Comparison of ENCODE assay signal across 10 mouse cellular contexts in the genomic region with DNA sequence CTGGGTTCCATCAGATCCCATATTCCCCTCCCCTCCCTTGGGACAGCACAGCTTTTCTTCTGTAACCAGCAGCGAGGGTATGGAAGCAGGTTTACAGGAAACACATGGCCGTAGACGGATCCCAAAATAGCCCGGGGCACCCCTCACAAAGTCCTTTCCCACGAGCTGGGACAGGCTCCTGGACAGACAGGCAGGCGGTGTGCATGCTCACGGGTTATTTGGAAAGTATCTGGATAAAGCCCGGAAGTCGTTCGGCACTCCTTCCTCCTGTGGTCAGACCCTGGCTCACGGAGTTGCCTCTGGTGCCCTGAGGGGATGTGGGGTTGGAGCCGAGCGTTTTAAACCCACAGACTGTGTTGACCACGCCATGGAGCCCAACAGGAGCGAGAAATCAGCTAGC. TPM values are rescaled to one million over a fixed set of nuclear protein-coding genes. Genes with fewer than 3 reads are reported as not detected.
DNase-seq lines count a peak whose midpoint lies in the region; ATAC-seq and TF ChIP-seq lines count a peak whose summit lies in the region.
"Had no signal": no experiment of that assay in that cellular context is flagged by ENCODE, and none has a peak within 500 bp of the region (broad histone marks: within the 10 kb centered on the region; RNA-seq: fewer than 3 reads in every experiment).

No protein-coding gene starts in this region.

- H3K4me3 ChIP-seq in embryonic facial prominence, embryonic 15.5 days (replicated peaks), result no peak overlapping the region
- H3K4me3 ChIP-seq in heart, postnatal 0 days (ENCODE audit: low read depth, low read length), result no peak overlapping the region
- H3K4me3 ChIP-seq in limb, embryonic 13.5 days, result no peak overlapping the region
- H3K4me3 ChIP-seq in thymus, adult 2 months (ENCODE audit: control insufficient read depth, insufficient read depth, low read length), result no peak overlapping the region

- TF ChIP-seq CTCF in heart, postnatal 0 days (IDR thresholded peaks at IDR 0.05; ENCODE audit: low read depth), result no peak
- no peak for TF ChIP-seq CTCF in thymus, adult 2 months (IDR thresholded peaks at IDR 0.05; ENCODE audit: borderline replicate concordance, control insufficient read depth, extremely low read depth, insufficient read depth, low read length, poor library complexity)

- no peak overlapping the region for H3K9ac ChIP-seq in embryonic facial prominence, embryonic 15.5 days
- no peak overlapping the region for H3K9ac ChIP-seq in heart, postnatal 0 days (replicated peaks; ENCODE audit: low read depth, low read length)
- H3K9ac ChIP-seq in limb, embryonic 13.5 days, result 0 out of 2 replicates have a peak overlapping the region, but pooled peaks have one; percentile 26

- H3K4me2 ChIP-seq in embryonic facial prominence, embryonic 15.5 days (replicated peaks), result no peak overlapping the region
- H3K4me2 ChIP-seq in heart, postnatal 0 days (ENCODE audit: low read depth, low read length), result no peak overlapping the region
- H3K4me2 ChIP-seq in limb, embryonic 13.5 days (replicated peaks), result no peak overlapping the region

- WGBS in embryonic facial prominence, embryonic 15.5 days, result 14% methylated on average over 15 of the region's 15 CpGs
- 13% methylated on average over 15 of the region's 15 CpGs for WGBS in heart, postnatal 0 days
- WGBS in limb, embryonic 13.5 days, result 19% methylated on average over 15 of the region's 15 CpGs
- WGBS in thymus, adult 2 months, result 21% methylated on average over 15 of the region's 15 CpGs

- TF ChIP-seq POLR2A in thymus, adult 2 months (IDR thresholded peaks at IDR 0.05; ENCODE audit: control insufficient read depth, extremely low read depth, insufficient read depth, low read length, poor library complexity), result no peak

- peak overlapping the region; percentile 80 for H3K27ac ChIP-seq in embryonic facial prominence, embryonic 15.5 days (replicated peaks)
- peak overlapping the region; percentile 63 for H3K27ac ChIP-seq in heart, postnatal 0 days (ENCODE audit: low read depth)
- H3K27ac ChIP-seq in limb, embryonic 13.5 days, result peak overlapping the region; percentile 72; the same call in 1 of the 2 replicates
- H3K27ac ChIP-seq in thymus, adult 2 months (ENCODE audit: control insufficient read depth, insufficient read depth, low read length), result no peak overlapping the region

- ATAC-seq in embryonic facial prominence, embryonic 15.5 days (ENCODE audit: insufficient number of reproducible peaks, low FRiP score, low TSS enrichment, low read depth), result no peak
- ATAC-seq in heart, postnatal 0 days (ENCODE audit: insufficient read depth, low read depth), result peak; percentile 67
- no peak for ATAC-seq in limb, embryonic 13.5 days (ENCODE audit: low FRiP score, low read depth)
- ATAC-seq: activated CD4-positive, CD25-positive, alpha-beta regulatory T cell, adult 4 months had no signal

- peaks cover 27% of the 10 kb centered on the region for H3K36me3 ChIP-seq in embryonic facial prominence, embryonic 15.5 days
- peaks cover 20% of the 10 kb centered on the region for H3K36me3 ChIP-seq in heart, postnatal 0 days (replicated peaks; ENCODE audit: control insufficient read depth, insufficient read depth, low read length)
- peaks cover 31% of the 10 kb centered on the region for H3K36me3 ChIP-seq in limb, embryonic 13.5 days
- no peaks in the 10 kb centered on the region for H3K36me3 ChIP-seq in thymus, adult 2 months (ENCODE audit: control insufficient read depth, insufficient read depth, low read length)

- no peaks in the 10 kb centered on the region for H3K9me3 ChIP-seq in embryonic facial prominence, embryonic 15.5 days (replicated peaks)
- no peaks in the 10 kb centered on the region for H3K9me3 ChIP-seq in heart, postnatal 0 days (replicated peaks; ENCODE audit: control insufficient read depth, low read length)
- H3K9me3 ChIP-seq in limb, embryonic 13.5 days, result no peaks in the 10 kb centered on the region

- no peak for TF ChIP-seq EP300 in heart, postnatal 0 days (IDR thresholded peaks at IDR 0.05; ENCODE audit: low read depth)

- peaks cover 47% of the 10 kb centered on the region for H3K4me1 ChIP-seq in embryonic facial prominence, embryonic 15.5 days
- peaks cover 20% of the 10 kb centered on the region for H3K4me1 ChIP-seq in heart, postnatal 0 days (ENCODE audit: control insufficient read depth, insufficient read depth)
- H3K4me1 ChIP-seq in limb, embryonic 13.5 days, result peaks cover 46% of the 10 kb centered on the region
- no peaks in the 10 kb centered on the region for H3K4me1 ChIP-seq in thymus, adult 2 months (replicated peaks; ENCODE audit: control insufficient read depth, insufficient read depth, low read length)

- peak; percentile 44 for DNase-seq in kidney, adult 11 months
- DNase-seq in kidney, adult 9 months, result no peak
- no peak for DNase-seq in heart, postnatal 0 days (ENCODE audit: low spot score)
- no peak for DNase-seq in thymus, adult 2 months
- no peak for DNase-seq in thymus, postnatal 36 days
- DNase-seq in cerebellum, postnatal 36 days, result no peak
- DNase-seq: thymus, postnatal 14 days had no signal

- H3K27me3 ChIP-seq in embryonic facial prominence, embryonic 15.5 days, result no peaks in the 10 kb centered on the region
- no peaks in the 10 kb centered on the region for H3K27me3 ChIP-seq in heart, postnatal 0 days (ENCODE audit: control insufficient read depth, insufficient read depth, low read length)
- H3K27me3 ChIP-seq in limb, embryonic 13.5 days, result no peaks in the 10 kb centered on the region
- no peaks in the 10 kb centered on the region for H3K27me3 ChIP-seq in thymus, adult 2 months (ENCODE audit: control insufficient read depth, insufficient read depth, low read length)

RNA-seq across cellular contexts. Expression of gene Epha2, which starts 24.6 kb away (rescaled TPM):
- 7.4 and 7.6 TPM in 2 replicates for polyA plus RNA-seq in embryonic facial prominence, embryonic 15.5 days (2015; fragmentation: Nextera tagmentation; extraction: Ambion mirVana)
- total RNA-seq in heart, postnatal 0 days (2014; rRNA removed; ENCODE audit: low replicate concordance), result 10.1 and 11.7 TPM in 2 replicates
- 1.4 TPM in 2 replicates for polyA plus RNA-seq in heart, postnatal 0 days (2015; fragmentation: Nextera tagmentation; extraction: Ambion mirVana)
- 2.6 and 3.9 TPM in 2 replicates for polyA plus RNA-seq in limb, embryonic 13.5 days (2015; fragmentation: Nextera tagmentation; extraction: Ambion mirVana)
- 3.6 and 3.9 TPM in 2 replicates for polyA plus RNA-seq in thymus, adult 2 months (2012; rRNA removed)
- polyA plus RNA-seq: activated CD4-positive, CD25-positive, alpha-beta regulatory T cell, adult 4 months had no signal

RNA-seq across cellular contexts. Expression of gene Fam131c, which starts 42.4 kb away (rescaled TPM):
- polyA plus RNA-seq in embryonic facial prominence, embryonic 15.5 days (2015; fragmentation: Nextera tagmentation; extraction: Ambion mirVana), result 3.6 and 4.3 TPM in 2 replicates
- total RNA-seq in heart, postnatal 0 days (2014; rRNA removed; ENCODE audit: low replicate concordance), result 2.2 TPM in 1 of 2 replicates, not detected in the other
- polyA plus RNA-seq in heart, postnatal 0 days (2015; fragmentation: Nextera tagmentation; extraction: Ambion mirVana), result 0.14 and 0.20 TPM in 2 replicates
- polyA plus RNA-seq in limb, embryonic 13.5 days (2015; fragmentation: Nextera tagmentation; extraction: Ambion mirVana), result 0.65 and 0.91 TPM in 2 replicates
- polyA plus RNA-seq in thymus, adult 2 months (2012; rRNA removed), result 0.17 and 0.40 TPM in 2 replicates
- polyA plus RNA-seq: activated CD4-positive, CD25-positive, alpha-beta regulatory T cell, adult 4 months had no signal
